Mouse (Mus musculus): ENCODE data around the gene Afmid.
"Not testable (repeated sequence)": the region's sequence is repeated elsewhere in the genome, so short reads cannot be mapped to it uniquely, and the experiment has no call there.

Afmid gene

GRCm38 (mm10) chr11:117822728-117823241 is 2.9 kb upstream of the Afmid start:
- intact Hi-C loops (cut with DNase I) = loop anchor here (5.0 to 10.0 kb wide), 3 partner anchors 35 to 438 kb away; no protein-coding TSS in a partner anchor

GRCm38 (mm10) chr11:117823411-117823810 is 2.3 kb upstream of the Afmid start:
- intact Hi-C loops (cut with DNase I) = loop anchor here (5.0 to 10.0 kb wide), 3 partner anchors 36 to 439 kb away; no protein-coding TSS in a partner anchor

GRCm38 (mm10) chr11:117824060-117824969 is 1.4 kb upstream of the Afmid start:
- intact Hi-C loops (cut with DNase I) = loop anchor here (5.0 to 10.0 kb wide), 3 partner anchors 37 to 440 kb away; no protein-coding TSS in a partner anchor

- intact Hi-C loops (cut with DNase I) = loop anchor here (10.0 kb wide), 1 partner anchor 441 kb away; no protein-coding TSS in a partner anchor
Observed at GRCm38 (mm10) chr11:117826164-117826563, 440 bp downstream of the Afmid start.

GRCm38 (mm10) chr11:117826916-117827315 is 1.2 kb downstream of the Afmid start:
- intact Hi-C loops (cut with DNase I) = loop anchor here (10.0 kb wide), 1 partner anchor 442 kb away; no protein-coding TSS in a partner anchor

GRCm38 (mm10) chr11:117827386-117827785 is 1.7 kb downstream of the Afmid start:
- intact Hi-C loops (cut with DNase I) = loop anchor here (10.0 kb wide), 1 partner anchor 443 kb away; no protein-coding TSS in a partner anchor

- intact Hi-C loops (cut with DNase I) = loop anchor here (10.0 kb wide), 1 partner anchor 444 kb away; no protein-coding TSS in a partner anchor
Observed at GRCm38 (mm10) chr11:117828149-117828887, 2.6 kb downstream of the Afmid start.

- intact Hi-C loops (cut with DNase I) = loop anchor here (10.0 kb wide), 1 partner anchor 444 kb away; no protein-coding TSS in a partner anchor
Observed at GRCm38 (mm10) chr11:117828888-117829604, 3.3 kb downstream of the Afmid start.

GRCm38 (mm10) chr11:117829671-117830215 is 4.0 kb downstream of the Afmid start:
- intact Hi-C loops (cut with DNase I) = loop anchor here (10.0 kb wide), 1 partner anchor 445 kb away; no protein-coding TSS in a partner anchor

GRCm38 (mm10) chr11:117830401-117830800 is 4.7 kb downstream of the Afmid start:
- intact Hi-C loops (cut with DNase I) = no loop called here

GRCm38 (mm10) chr11:117832086-117832969 is 6.6 kb downstream of the Afmid start:
- intact Hi-C loops (cut with DNase I) = no loop called here

- intact Hi-C loops (cut with DNase I) = not testable (repeated sequence)
Observed at GRCm38 (mm10) chr11:117833509-117833908, 7.8 kb downstream of the Afmid start.

- intact Hi-C loops (cut with DNase I) = no loop called here
Observed at GRCm38 (mm10) chr11:117834086-117834485, 8.4 kb downstream of the Afmid start.

GRCm38 (mm10) chr11:117836306-117836705 is 10.6 kb downstream of the Afmid start:
- intact Hi-C loops (cut with DNase I) = no loop called here

GRCm38 (mm10) chr11:117838572-117838971 is 12.8 kb downstream of the Afmid start:
- intact Hi-C loops (cut with DNase I) = no loop called here

GRCm38 (mm10) chr11:117839021-117839420 is 13.3 kb downstream of the Afmid start:
- intact Hi-C loops (cut with DNase I) = no loop called here

- intact Hi-C loops (cut with DNase I) = no loop called here
Observed at GRCm38 (mm10) chr11:117840910-117841309, 15.2 kb downstream of the Afmid start.

GRCm38 (mm10) chr11:117843434-117843833 is 17.7 kb downstream of the Afmid start:
- intact Hi-C loops (cut with DNase I) = no loop called here

- intact Hi-C loops (cut with DNase I) = no loop called here
Observed at GRCm38 (mm10) chr11:117844997-117845396, 19.3 kb downstream of the Afmid start.
